Mouse (Mus musculus) small intestine, adult 10 weeks (tissue): Measurements from ENCODE around the gene Aplnr. TPM values are rescaled to one million over a fixed set of nuclear protein-coding genes. Genes with fewer than 3 reads are reported as not detected.

ENCODE experiments used
- polyA plus RNA-seq: library from polyadenylated mRNA; stranded (reverse); fragments of 350-450 nt; fragmentation: Illumina TruSeq; extraction: RNeasy Lipid Tissue Mini Kit (QIAGEN cat#74804); gene quantifications from one replicate; pipeline ENCODE4 v1.2.3, GENCODE M21; 2014; ENCODE audit warnings: low replicate concordance

Gene Aplnr
- polyA plus RNA-seq, result 5.5 TPM

GRCm38 (mm10) chr2:85136089-85136488 lies at the start of gene Aplnr:
Gene Aplnr (plus strand): TSS chr2:85136225.

Other genes with a start within 250 kb of the Aplnr start
- not detected for gene Rtn4rl2, start 249.5 kb upstream of the Aplnr start, polyA plus RNA-seq
- gene Slc43a3, start 199.6 kb upstream of the Aplnr start, polyA plus RNA-seq, result 20.7 TPM
- gene Prg2, start 155.8 kb upstream of the Aplnr start, polyA plus RNA-seq, result not detected
- not detected for gene Prg3, start 148.0 kb upstream of the Aplnr start, polyA plus RNA-seq
- gene Ssrp1, start 99.0 kb upstream of the Aplnr start, polyA plus RNA-seq, result 64.7 TPM
- gene P2rx3, start 98.8 kb upstream of the Aplnr start, polyA plus RNA-seq, result not detected
- 0.59 TPM for gene Tnks1bp1, start 88.2 kb upstream of the Aplnr start, polyA plus RNA-seq
- gene Lrrc55, start 61.0 kb downstream of the Aplnr start, polyA plus RNA-seq, result 3.0 TPM
- gene Olfr987, start 203.1 kb downstream of the Aplnr start, polyA plus RNA-seq, result not detected
- not detected for gene Olfr988, start 227.0 kb downstream of the Aplnr start, polyA plus RNA-seq